Mouse (Mus musculus) forebrain, postnatal 0 days (tissue): ENCODE measurements around the gene Stxbp3. TPM values are rescaled to one million over a fixed set of nuclear protein-coding genes. Genes with fewer than 3 reads are reported as not detected.

Experiments used
- ATAC-seq: fragments of 200-750 bp; cut with Nextera tagmentation; 2 replicates; pipeline ENCODE4 v1.8.0; 2017; ENCODE audit warnings: mild to moderate bottlenecking, moderate library complexity
- DNase-seq: peaks from one replicate; pipeline ENCODE4 v3.0.0-alpha.2; 2015
- H3K27ac ChIP-seq: fragments of 300-500 bp; sonication (generic); 2 replicates; pipeline ENCODE4 v1.5.1; 2014; ENCODE audit warnings: low read depth, mild to moderate bottlenecking, antibody characterized with exemption, low read length, moderate library complexity, mixed read lengths
- H3K27me3 ChIP-seq: fragments of 300-500 bp; sonication (generic); 2 replicates; pipeline ENCODE4 v1.6.1; 2014; ENCODE audit warnings: mild to moderate bottlenecking, low read length, mixed read lengths; ENCODE audit not compliant: insufficient read depth
- H3K36me3 ChIP-seq: fragments of 300-500 bp; sonication (generic); 2 replicates; pipeline ENCODE4 v1.6.1; 2014; ENCODE audit warnings: mild to moderate bottlenecking, moderate library complexity; ENCODE audit not compliant: insufficient read depth
- H3K4me1 ChIP-seq: fragments of 300-500 bp; sonication (generic); 2 replicates; pipeline ENCODE4 v1.6.1; 2014; ENCODE audit warnings: antibody characterized with exemption; ENCODE audit not compliant: insufficient read depth
- H3K4me2 ChIP-seq: fragments of 300-500 bp; sonication (generic); 2 replicates; pipeline ENCODE4 v1.6.1; 2014; ENCODE audit warnings: low read depth, mild to moderate bottlenecking, moderate library complexity
- H3K4me3 ChIP-seq: fragments of 300-500 bp; sonication (generic); 2 replicates; pipeline ENCODE4 v1.5.1; 2014; ENCODE audit warnings: low read depth, low read length, mixed read lengths
- H3K9ac ChIP-seq: fragments of 300-500 bp; sonication (generic); 2 replicates; pipeline ENCODE4 v1.6.1; 2014; ENCODE audit warnings: mild to moderate bottlenecking
- H3K9me3 ChIP-seq: fragments of 300-500 bp; sonication (generic); 2 replicates; pipeline ENCODE4 v1.6.1; 2016; ENCODE audit warnings: low read length
- CTCF ChIP-seq: sonication (generic); IDR thresholded peaks from 2 replicates; pipeline ENCODE4 v1.5.1; 2016; ENCODE audit warnings: antibody characterized with exemption, control low read depth, low read depth
- WGBS: fragments of 180-500 bp; shearing (Covaris S2); extraction: QIAGEN DNeasy Blood & Tissue Kit; methylation state at CpG from one replicate; pipeline ENCODE4 v1.1.7; 2014; 5-methylcytosine and 5-hydroxymethylcytosine counted together
- polyA plus RNA-seq: library from polyadenylated mRNA; unstranded; fragments of >200 nt; fragmentation: Nextera tagmentation; extraction: Ambion mirVana; gene quantifications from 2 replicates; pipeline ENCODE4 v1.2.1, GENCODE M21; 2015
- total RNA-seq: library from RNA; depleted of rRNA; stranded (reverse); fragments of >200 nt; gene quantifications from 2 replicates; pipeline ENCODE4 v1.2.3, GENCODE M21; 2014

Gene Stxbp3
- total and polyA plus RNA-seq, 2 experiments from 2014 or later, result 9.7 to 11.2 TPM

DNA sequence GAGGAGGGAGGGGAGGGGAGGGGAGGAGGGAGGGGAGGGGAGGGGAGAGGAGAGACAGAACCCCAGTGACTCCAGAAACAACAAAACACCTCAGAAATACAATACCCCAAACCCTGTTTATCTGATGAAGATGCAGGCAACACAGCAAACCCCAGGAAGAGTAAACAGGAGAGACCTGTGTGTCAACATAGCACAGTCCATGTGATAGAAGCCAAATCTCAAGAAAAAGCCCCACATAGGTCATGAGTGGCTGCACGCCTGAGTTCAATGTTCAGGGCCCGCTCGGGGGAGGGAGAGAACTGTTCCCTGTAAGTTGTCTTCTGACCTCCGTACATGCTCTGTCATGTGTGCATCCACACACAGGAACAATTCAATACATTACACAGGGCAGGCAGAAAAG, 43.9 kb downstream of the Stxbp3 start:
- Histone ChIP-seq H3K4me2 (no peak overlapping the region), H3K27ac (no peak overlapping the region), H3K9me3 (no peaks in the 10 kb centered on the region), H3K4me3 (no peak overlapping the region), H3K4me1 (0 out of 2 replicates have a peak, but pooled peaks cover 2% of the 10 kb centered on the region), H3K36me3 (peaks cover 25% of the 10 kb centered on the region), H3K9ac (no peak overlapping the region), H3K27me3 (no peaks in the 10 kb centered on the region)
- WGBS, result 94% methylated on average over 4 of the region's 4 CpGs
- ATAC-seq (no peak), DNase-seq (no peak)
- TF ChIP-seq CTCF, result no peak

DNA sequence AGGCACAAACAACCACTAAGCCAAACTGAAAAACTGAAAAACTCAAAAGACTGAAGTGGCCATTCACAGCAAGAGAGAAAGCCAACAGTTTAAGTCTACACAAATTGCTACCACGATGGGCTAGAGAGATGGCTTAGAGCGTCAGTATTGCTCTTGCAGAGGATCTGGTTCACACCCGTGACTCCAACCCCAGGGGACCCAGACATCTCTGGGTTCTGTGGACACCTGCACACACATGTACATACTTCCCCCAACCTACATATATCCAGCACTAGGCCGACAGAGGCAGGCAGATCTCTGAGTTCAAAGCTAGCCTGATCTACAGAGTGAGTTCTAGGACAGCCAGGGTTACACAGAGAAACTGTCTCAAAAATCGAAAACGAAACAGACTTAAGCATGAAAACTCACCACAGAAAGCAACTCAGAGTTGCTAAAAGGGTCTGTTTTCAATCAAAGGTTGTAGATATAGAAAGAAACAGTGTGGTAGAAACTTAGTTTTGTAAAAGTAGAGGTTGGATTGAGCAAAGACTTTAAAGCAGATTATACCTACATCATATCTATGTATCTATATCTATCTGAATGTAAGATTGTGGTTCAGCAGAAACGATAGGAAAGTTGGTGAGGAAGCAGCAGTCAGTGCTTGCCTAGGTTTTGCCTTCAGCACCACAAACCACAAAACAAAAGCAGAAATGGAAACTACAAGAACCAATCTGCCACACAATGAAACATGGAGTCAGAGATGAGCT, 44.6 kb downstream of the Stxbp3 start:
- DNase-seq (no peak), ATAC-seq (no peak)
- Histone ChIP-seq H3K27me3 (no peaks in the 10 kb centered on the region), H3K36me3 (peaks cover 18% of the 10 kb centered on the region; the same call in 1 of the 2 replicates), H3K4me2 (no peak overlapping the region), H3K27ac (no peak overlapping the region), H3K4me3 (no peak overlapping the region), H3K9me3 (no peaks in the 10 kb centered on the region), H3K9ac (no peak overlapping the region), H3K4me1 (0 out of 2 replicates have a peak, but pooled peaks cover 2% of the 10 kb centered on the region)
- TF ChIP-seq CTCF, result no peak
- 92% methylated on average over 7 of the region's 7 CpGs for WGBS

DNA sequence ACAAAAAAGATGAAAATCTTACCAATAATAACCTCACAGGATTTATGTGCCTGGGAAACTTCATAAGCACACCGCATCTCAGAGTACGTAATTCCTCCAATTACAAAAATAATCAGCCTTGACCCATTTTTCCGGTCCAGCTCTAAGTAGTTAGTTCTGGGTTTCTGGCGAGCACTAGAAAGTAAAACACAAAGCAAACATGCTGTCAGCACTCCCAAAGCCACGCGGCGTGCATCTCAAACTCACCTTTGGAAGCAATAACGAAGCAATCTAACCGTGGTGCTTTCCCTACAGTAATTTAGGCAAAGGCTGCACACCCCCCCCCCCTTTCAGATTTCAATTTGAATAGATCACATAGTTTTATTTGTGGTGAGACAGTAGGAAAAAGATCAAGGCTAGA, 45.5 kb downstream of the Stxbp3 start:
- no peak for TF ChIP-seq CTCF
- no peaks in the 10 kb centered on the region for H3K27me3 ChIP-seq
- 68% methylated on average over 9 of the region's 9 CpGs for WGBS

DNA sequence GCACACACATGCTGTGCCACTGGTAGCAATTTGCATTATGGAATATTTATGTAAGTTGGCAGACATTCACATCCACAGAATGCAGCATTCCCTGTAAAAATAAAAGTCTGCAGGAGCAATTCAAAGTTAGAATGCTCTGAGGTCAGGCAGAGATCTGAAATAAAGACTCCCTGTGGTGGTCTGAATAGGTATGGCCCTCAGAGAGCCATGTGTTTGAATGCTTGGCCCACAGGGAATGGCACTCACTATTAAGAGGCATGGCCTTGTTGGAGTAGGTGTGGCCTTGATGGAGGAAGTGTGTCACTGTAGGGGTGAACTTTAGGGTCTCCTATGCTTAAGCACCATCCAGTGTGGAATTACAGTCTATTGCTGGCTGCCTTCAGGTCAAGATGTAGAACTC, 47.9 kb downstream of the Stxbp3 start:
- DNase-seq, result peak; percentile 21
- ATAC-seq, result peak; percentile 47; the same call in 1 of the 2 replicates
- Histone ChIP-seq H3K36me3 (peaks cover 6% of the 10 kb centered on the region; the same call in 1 of the 2 replicates), H3K4me2 (no peak overlapping the region), H3K9me3 (no peaks in the 10 kb centered on the region), H3K4me3 (no peak overlapping the region), H3K4me1 (0 out of 2 replicates have a peak, but pooled peaks cover 2% of the 10 kb centered on the region), H3K27me3 (no peaks in the 10 kb centered on the region), H3K27ac (no peak overlapping the region), H3K9ac (no peak overlapping the region)
- TF ChIP-seq CTCF, result no peak

More for the DNA sequence above, 45.5 kb downstream of the Stxbp3 start:
- Histone ChIP-seq H3K4me1 (0 out of 2 replicates have a peak, but pooled peaks cover 2% of the 10 kb centered on the region), H3K27ac (no peak overlapping the region), H3K9ac (no peak overlapping the region), H3K9me3 (no peaks in the 10 kb centered on the region), H3K36me3 (peaks cover 10% of the 10 kb centered on the region; the same call in 1 of the 2 replicates), H3K4me2 (no peak overlapping the region), H3K4me3 (no peak overlapping the region)
- ATAC-seq, result no peak
- no peak for DNase-seq

DNA sequence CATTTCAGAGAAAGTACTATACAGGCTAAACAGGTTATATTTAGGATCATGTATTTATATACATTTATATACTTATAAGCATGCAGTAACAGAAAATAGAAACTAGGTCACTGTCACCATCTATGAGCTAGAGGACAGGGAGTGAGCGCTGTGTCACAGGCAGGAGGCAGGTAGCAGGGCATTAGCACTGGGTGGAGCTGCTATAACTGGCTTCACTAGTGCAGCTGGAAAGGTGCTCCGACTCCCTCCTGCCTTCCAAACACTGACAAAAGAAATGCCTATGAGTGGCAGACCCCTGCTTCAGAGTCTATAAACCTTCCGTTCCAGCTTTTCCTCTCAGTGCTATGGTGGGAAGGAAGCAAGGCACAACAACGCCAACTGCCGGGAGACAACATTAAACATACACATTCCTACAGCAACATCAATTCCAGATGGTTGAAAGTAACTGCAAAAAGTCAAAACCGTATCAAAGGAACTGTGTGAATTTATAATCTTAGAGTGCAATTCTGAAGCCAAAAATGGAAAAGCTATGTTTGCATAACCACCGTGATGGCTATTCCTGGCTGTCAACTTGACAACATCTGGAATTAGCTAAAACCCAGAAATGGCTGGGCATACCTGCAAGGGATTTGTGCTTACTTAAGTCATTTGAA, 49.1 kb downstream of the Stxbp3 start:
- H3K27ac ChIP-seq, result no peak overlapping the region
- peak; percentile 54 for ATAC-seq
- no peak for TF ChIP-seq CTCF
- no peak overlapping the region for H3K4me3 ChIP-seq
- 72% methylated on average over 7 of the region's 7 CpGs for WGBS
- peak; percentile 9 for DNase-seq
- H3K27me3 ChIP-seq, result no peaks in the 10 kb centered on the region
- no peak overlapping the region for H3K4me2 ChIP-seq
- H3K9me3 ChIP-seq, result no peaks in the 10 kb centered on the region
- H3K36me3 ChIP-seq, result no peaks in the 10 kb centered on the region
- 0 out of 2 replicates have a peak, but pooled peaks cover 2% of the 10 kb centered on the region for H3K4me1 ChIP-seq
- H3K9ac ChIP-seq, result no peak overlapping the region

DNA sequence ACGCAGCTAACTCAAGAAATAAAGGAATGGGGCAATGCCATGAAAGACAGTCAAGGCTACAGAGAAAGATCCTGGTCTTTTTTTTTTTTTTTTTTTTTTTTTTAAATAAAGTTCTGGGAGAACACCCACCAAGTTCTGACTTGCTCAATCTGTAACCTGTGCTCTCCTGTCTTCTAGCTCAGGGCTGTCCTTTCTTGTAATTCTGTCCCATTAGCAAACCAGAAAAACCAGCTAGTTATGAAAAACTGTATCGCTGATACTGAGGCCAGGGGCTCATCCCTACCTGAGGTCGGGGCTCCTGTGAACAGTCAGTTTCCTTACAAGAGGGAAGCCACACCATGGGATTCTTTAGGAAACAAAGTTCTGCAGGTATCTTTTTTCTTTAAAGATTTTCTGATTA, 49.8 kb downstream of the Stxbp3 start:
- no peak overlapping the region for H3K27ac ChIP-seq
- 0 out of 2 replicates have a peak, but pooled peaks cover 2% of the 10 kb centered on the region for H3K4me1 ChIP-seq
- H3K4me2 ChIP-seq, result no peak overlapping the region
- H3K9me3 ChIP-seq, result no peaks in the 10 kb centered on the region
- ATAC-seq, result no peak
- 84% methylated on average over 3 of the region's 3 CpGs for WGBS
- no peak overlapping the region for H3K9ac ChIP-seq
- DNase-seq, result no peak
- H3K36me3 ChIP-seq, result no peaks in the 10 kb centered on the region
- TF ChIP-seq CTCF, result no peak
- no peaks in the 10 kb centered on the region for H3K27me3 ChIP-seq
- H3K4me3 ChIP-seq, result no peak overlapping the region

DNA sequence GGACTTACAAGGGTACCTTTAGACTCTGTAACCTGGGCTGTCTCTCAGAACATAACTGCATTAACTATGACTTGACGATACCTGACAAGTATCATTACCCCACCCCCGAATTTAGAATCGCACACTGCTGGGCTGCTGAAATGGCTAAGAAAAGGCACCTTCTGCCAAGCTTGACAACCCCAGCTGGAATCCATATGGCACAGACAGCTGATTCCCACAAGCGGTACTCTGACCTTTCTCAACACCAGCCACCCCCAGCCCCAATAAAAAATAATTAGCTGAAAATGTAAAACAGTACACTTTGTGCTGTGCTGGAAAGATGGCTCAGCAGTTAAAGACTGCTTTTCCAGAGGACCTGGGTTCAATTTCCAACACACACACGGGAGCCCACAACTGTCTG, 51.0 kb downstream of the Stxbp3 start:
- H3K4me3 ChIP-seq, result no peak overlapping the region
- WGBS, result 64% methylated on average over 5 of the region's 5 CpGs
- H3K27me3 ChIP-seq, result no peaks in the 10 kb centered on the region
- H3K36me3 ChIP-seq, result no peaks in the 10 kb centered on the region
- no peaks in the 10 kb centered on the region for H3K9me3 ChIP-seq
- no peak for DNase-seq
- H3K4me2 ChIP-seq, result no peak overlapping the region
- H3K4me1 ChIP-seq, result 0 out of 2 replicates have a peak, but pooled peaks cover 2% of the 10 kb centered on the region
- H3K9ac ChIP-seq, result no peak overlapping the region
- H3K27ac ChIP-seq, result no peak overlapping the region
- no peak for ATAC-seq
- TF ChIP-seq CTCF, result no peak
